Mouse (Mus musculus) bone marrow macrophage, adult 2 months (primary cell): ENCODE data around the gene Car9.

Experiments
- CTCF ChIP-seq: IDR thresholded peaks from 2 replicates; pipeline ENCODE4 v1.5.1; 2012; ENCODE audit warnings: low read depth, mild to moderate bottlenecking, low read length, moderate library complexity
- POLR2A ChIP-seq: IDR thresholded peaks from 2 replicates; pipeline ENCODE4 v1.6.1; 2012; ENCODE audit warnings: mild to moderate bottlenecking, low read depth, low read length, borderline replicate concordance

DNA sequence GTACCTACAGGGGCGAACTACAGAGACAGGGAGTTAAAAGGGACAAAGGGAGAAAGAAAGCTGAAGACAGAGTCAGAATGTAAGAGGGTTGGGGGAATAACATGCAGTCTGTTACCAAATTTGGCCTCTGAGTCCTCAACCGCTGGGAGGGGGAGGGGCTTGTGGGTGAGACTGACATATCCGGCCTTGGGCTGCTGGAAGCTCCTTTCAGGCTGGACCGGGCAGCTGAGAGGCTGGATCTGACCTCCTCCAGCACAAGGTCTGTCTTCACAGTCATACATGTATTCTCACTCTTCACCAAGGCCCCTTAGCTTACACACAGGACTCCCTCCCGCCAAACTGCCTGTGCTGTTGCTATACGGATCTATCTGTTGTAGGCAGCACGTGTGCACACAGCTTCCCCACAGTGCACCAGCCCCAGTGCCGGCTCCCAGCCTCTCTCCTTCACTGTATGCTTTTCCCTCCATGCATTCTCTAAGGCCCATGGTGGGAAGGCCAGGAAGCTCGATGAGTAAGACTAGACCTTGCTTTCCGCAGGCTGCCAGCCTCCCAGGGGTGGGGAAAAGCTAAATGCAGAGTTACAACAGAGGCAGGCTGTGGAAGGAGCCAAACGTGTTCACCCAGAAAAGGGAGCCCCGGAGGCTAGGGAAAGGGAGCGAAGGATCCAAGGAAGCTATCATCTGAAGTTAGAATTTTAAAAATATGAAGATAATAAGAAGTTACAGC lies 52.0 kb downstream of the Car9 start:
- TF ChIP-seq POLR2A (no peak), CTCF (no peak)
